Mouse (Mus musculus): Measurements from ENCODE around the gene Gimap8. TPM values are rescaled to one million over a fixed set of nuclear protein-coding genes. Genes with fewer than 3 reads are reported as not detected.

Gene Gimap8
- polyA plus RNA-seq, 1 experiment, result 1.3 TPM

DNA sequence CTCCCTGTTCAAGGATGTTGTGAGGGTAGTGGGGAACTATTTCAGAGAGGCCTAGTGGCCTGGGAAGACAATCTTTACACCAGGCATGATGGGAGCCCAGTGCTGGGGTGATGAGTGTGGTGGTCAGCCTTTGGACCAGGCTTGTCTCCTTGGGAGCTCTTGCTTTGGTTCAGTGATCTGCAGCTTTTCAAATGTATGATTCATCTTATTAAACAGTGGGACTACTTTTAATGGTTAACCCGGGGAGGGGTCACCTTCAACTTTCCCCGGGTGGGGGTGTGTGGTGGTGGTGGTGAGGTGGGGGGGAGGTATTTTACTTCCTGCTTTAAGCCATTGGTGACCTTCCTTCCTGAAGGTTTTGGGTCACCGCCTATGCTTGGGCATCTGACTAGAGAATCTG, 18.7 kb upstream of the Gimap8 start:
- no peak for TF ChIP-seq CTCF (IDR thresholded peaks at IDR 0.05; ENCODE audit: borderline replicate concordance, insufficient read depth, low read depth, low read length)
- TF ChIP-seq POLR2A (IDR thresholded peaks at IDR 0.05; ENCODE audit: borderline replicate concordance, insufficient read depth, low read length), result no peak
- no peak overlapping the region for H3K4me3 ChIP-seq (replicated peaks; ENCODE audit: insufficient read depth, low read depth, low read length)

DNA sequence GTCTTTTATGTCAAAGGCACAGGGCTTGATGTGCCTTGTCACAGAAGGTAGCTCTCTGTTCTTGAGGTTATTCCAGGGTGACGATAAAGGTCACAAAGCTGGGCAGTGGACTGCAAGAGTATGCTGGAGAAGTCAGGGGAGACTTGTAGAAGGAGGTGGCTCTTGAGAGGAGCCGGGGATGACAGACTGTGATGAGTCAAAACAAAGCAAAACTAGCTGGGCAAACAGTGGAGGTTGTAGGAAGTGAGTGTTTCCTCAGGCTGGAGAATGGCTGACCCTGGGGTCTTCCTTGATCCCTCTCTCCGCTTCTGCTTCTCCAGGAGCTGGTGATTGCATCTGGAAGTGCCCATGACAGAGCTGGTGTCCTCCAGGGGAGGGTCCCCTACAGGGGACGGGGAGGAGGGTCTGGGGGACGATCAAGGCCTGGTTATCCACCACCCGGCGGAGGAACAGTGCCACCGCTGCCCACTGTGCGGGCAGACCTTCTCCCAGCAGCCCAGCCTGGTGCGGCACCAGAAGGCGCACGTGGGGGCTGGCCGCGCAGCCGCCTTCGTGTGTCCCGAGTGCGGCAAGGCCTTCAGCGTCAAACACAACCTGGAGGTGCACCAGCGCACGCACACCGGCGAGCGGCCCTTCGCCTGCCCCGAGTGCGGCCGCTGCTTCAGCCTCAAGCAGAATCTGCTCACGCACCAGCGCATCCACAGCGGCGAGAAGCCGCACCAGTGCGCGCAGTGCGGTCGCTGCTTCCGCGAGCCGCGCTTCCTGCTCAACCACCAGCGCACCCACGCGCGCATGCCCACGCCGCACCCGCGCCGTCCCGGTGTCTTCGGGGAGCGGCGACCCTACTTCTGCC, 18.0 kb upstream of the Gimap8 start:
- H3K27ac ChIP-seq (ENCODE audit: insufficient read depth, low read length), result peak overlapping the region; percentile 46; the same call in 1 of the 2 replicates
- TF ChIP-seq CTCF (IDR thresholded peaks at IDR 0.05; ENCODE audit: borderline replicate concordance, insufficient read depth, low read depth, low read length) (no peak), POLR2A (IDR thresholded peaks at IDR 0.05; ENCODE audit: borderline replicate concordance, insufficient read depth, low read length) (peak; percentile 46; the same call in 1 of the 2 replicates)
- H3K4me3 ChIP-seq (replicated peaks; ENCODE audit: insufficient read depth, low read depth, low read length), result peak overlapping the region; percentile 61
- H3K27me3 ChIP-seq (ENCODE audit: control insufficient read depth, insufficient read depth, low read length), result no peaks in the 10 kb centered on the region
- DNase-seq, result peak; percentile 68 to 73
- WGBS, result 4% methylated on average over 54 of the region's 54 CpGs
- peaks cover 13% of the 10 kb centered on the region; the same call in 1 of the 2 replicates for H3K4me1 ChIP-seq (ENCODE audit: control insufficient read depth, insufficient read depth, low read length)

More for the DNA sequence above, 18.7 kb upstream of the Gimap8 start:
- WGBS, result 78% methylated on average over 3 of the region's 3 CpGs
- no peak for DNase-seq
- peak overlapping the region; percentile 35; the same call in 1 of the 2 replicates for H3K27ac ChIP-seq (ENCODE audit: insufficient read depth, low read length)
- H3K27me3 ChIP-seq (ENCODE audit: control insufficient read depth, insufficient read depth, low read length), result no peaks in the 10 kb centered on the region
- H3K4me1 ChIP-seq (ENCODE audit: control insufficient read depth, insufficient read depth, low read length), result peaks cover 13% of the 10 kb centered on the region; the same call in 1 of the 2 replicates

DNA sequence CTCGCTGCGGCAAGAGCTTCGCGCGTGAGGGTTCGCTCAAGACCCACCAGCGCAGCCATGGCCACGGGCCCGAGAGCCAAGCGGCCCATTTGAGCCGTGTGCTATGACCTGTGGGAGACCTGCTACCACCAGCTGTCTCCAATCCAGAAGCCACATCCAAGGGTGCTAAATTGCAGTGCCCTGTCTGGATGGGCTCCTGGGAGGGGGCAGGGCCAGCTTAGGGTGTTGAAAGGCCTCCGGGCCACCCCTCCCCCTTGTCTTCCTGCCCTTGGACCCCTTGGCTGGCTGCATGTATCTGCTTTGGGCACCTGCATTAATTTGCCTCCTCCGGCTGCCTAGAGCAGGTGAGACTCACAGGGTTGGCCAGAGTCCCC, 17.4 kb upstream of the Gimap8 start:
- no peak for DNase-seq
- H3K4me3 ChIP-seq (replicated peaks; ENCODE audit: insufficient read depth, low read depth, low read length), result peak overlapping the region; percentile 61
- peak overlapping the region; percentile 46; the same call in 1 of the 2 replicates for H3K27ac ChIP-seq (ENCODE audit: insufficient read depth, low read length)
- 6% methylated on average over 13 of the region's 13 CpGs for WGBS
- TF ChIP-seq POLR2A (IDR thresholded peaks at IDR 0.05; ENCODE audit: borderline replicate concordance, insufficient read depth, low read length), result no peak
- no peak for TF ChIP-seq CTCF (IDR thresholded peaks at IDR 0.05; ENCODE audit: borderline replicate concordance, insufficient read depth, low read depth, low read length)
- H3K4me1 ChIP-seq (ENCODE audit: control insufficient read depth, insufficient read depth, low read length), result peaks cover 13% of the 10 kb centered on the region; the same call in 1 of the 2 replicates
- H3K27me3 ChIP-seq (ENCODE audit: control insufficient read depth, insufficient read depth, low read length), result no peaks in the 10 kb centered on the region

DNA sequence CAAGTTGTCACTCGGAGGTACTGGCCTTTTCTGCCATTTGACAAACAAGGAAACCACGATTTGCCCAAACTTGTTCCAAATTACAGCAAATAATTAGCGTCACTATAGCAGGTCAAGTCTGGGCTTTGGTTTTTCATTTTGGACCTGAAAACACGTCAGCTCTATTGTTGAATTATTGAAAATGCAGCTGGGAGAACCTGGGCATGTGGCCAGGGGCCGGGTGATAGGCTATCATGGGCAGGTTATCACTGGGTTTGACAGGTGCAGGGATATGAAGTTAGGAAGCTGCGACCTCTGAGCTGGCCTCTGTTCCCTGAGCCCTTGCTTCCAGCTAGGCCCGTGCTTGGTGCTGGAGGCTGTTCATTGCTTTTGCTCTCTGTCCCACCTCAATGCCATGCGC, 16.2 kb upstream of the Gimap8 start:
- H3K4me1 ChIP-seq (ENCODE audit: control insufficient read depth, insufficient read depth, low read length), result peaks cover 13% of the 10 kb centered on the region; the same call in 1 of the 2 replicates
- H3K27ac ChIP-seq (ENCODE audit: insufficient read depth, low read length), result no peak overlapping the region
- 89% methylated on average over 8 of the region's 8 CpGs for WGBS
- no peaks in the 10 kb centered on the region for H3K27me3 ChIP-seq (ENCODE audit: control insufficient read depth, insufficient read depth, low read length)
- no peak overlapping the region for H3K4me3 ChIP-seq (replicated peaks; ENCODE audit: insufficient read depth, low read depth, low read length)
- no peak for DNase-seq
- TF ChIP-seq CTCF (IDR thresholded peaks at IDR 0.05; ENCODE audit: borderline replicate concordance, insufficient read depth, low read depth, low read length), result no peak
- no peak for TF ChIP-seq POLR2A (IDR thresholded peaks at IDR 0.05; ENCODE audit: borderline replicate concordance, insufficient read depth, low read length)

DNA sequence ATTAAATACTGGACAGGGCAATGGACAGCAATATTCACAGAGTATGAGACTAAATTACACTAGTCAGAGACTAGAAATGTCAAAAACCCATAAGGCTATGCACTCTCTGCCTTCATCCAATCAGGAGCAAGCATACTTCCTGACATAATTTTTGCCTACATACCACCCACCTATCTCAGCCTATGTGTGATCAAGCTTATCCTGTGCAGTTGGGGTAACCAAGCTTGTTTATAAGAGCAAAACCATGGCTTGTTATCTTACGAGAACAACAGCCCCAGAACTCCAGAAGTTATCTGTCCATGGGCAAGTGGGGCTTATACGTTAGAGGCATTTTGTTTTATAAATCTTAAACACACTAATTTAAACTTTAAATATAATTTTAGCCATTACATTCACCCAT, 11.9 kb upstream of the Gimap8 start:
- Histone ChIP-seq H3K27ac (ENCODE audit: insufficient read depth, low read length) (no peak overlapping the region), H3K27me3 (ENCODE audit: control insufficient read depth, insufficient read depth, low read length) (no peaks in the 10 kb centered on the region), H3K4me3 (replicated peaks; ENCODE audit: insufficient read depth, low read depth, low read length) (no peak overlapping the region), H3K4me1 (ENCODE audit: control insufficient read depth, insufficient read depth, low read length) (no peaks in the 10 kb centered on the region)
- TF ChIP-seq CTCF (IDR thresholded peaks at IDR 0.05; ENCODE audit: borderline replicate concordance, insufficient read depth, low read depth, low read length) (no peak), POLR2A (IDR thresholded peaks at IDR 0.05; ENCODE audit: borderline replicate concordance, insufficient read depth, low read length) (no peak)
- 97% methylated on average over 2 of the region's 2 CpGs for WGBS
- DNase-seq, result no peak

DNA sequence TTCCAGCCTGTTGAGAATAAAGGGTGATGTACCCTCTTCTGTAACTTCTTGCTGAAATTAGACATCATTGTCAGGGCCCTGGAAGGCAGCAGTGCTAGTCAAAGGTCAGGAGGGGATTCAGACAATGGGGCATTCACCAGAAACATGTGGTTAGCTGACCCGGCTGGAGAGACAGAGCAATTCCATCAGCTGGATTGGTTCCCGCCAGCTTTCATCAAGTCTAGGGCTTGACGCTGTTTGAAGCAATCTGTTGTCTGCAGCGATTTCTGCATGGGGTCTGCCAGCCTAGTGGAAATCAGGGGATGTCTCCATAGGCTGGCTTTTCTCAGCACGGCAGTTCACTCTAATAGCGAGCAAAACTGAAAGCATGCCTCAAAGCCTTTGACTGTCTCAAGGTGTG, 10.5 kb upstream of the Gimap8 start:
- Histone ChIP-seq H3K27me3 (ENCODE audit: control insufficient read depth, insufficient read depth, low read length) (no peaks in the 10 kb centered on the region), H3K4me3 (replicated peaks; ENCODE audit: insufficient read depth, low read depth, low read length) (no peak overlapping the region), H3K27ac (ENCODE audit: insufficient read depth, low read length) (no peak overlapping the region), H3K4me1 (ENCODE audit: control insufficient read depth, insufficient read depth, low read length) (no peaks in the 10 kb centered on the region)
- DNase-seq, result no peak
- TF ChIP-seq POLR2A (IDR thresholded peaks at IDR 0.05; ENCODE audit: borderline replicate concordance, insufficient read depth, low read length) (no peak), CTCF (IDR thresholded peaks at IDR 0.05; ENCODE audit: borderline replicate concordance, insufficient read depth, low read depth, low read length) (no peak)
- WGBS, result 27% methylated on average over 6 of the region's 6 CpGs

DNA sequence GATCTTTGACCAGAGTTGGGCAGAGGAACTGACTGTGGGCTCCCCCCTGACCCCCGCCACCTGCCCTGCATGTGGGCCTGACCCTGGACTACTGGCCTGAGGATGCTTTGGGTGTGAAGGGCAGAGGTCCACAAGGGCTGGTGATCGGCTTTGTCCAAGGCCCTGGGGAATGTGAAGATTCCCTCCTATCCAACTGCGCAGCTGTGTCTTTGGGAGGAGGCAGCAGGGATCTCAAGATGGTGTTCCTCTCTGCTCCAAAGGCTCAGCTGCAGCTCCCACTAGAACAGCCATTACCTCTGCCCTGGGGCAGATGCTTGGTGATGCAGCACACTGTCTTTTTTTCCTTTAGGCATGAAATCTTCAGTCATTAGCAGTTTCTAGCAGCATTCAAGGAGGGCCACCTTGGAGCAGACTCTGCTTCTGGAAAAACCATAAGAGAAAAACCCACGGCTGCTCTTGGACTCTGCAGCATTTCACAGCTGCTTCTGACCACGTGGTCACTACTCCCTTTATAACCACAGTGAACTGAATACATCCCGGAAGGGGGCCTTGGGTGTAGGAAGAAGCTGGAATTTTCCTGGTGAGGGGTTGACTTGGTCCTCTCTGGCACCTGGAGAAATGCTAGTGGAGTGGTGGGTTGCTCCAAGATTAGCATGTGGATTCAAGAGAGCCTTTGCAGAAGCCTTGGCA, 9.1 kb upstream of the Gimap8 start:
- no peak overlapping the region for H3K4me3 ChIP-seq (replicated peaks; ENCODE audit: insufficient read depth, low read depth, low read length)
- no peaks in the 10 kb centered on the region for H3K4me1 ChIP-seq (ENCODE audit: control insufficient read depth, insufficient read depth, low read length)
- H3K27me3 ChIP-seq (ENCODE audit: control insufficient read depth, insufficient read depth, low read length), result no peaks in the 10 kb centered on the region
- WGBS, result 47% methylated on average over 6 of the region's 6 CpGs
- no peak for TF ChIP-seq CTCF (IDR thresholded peaks at IDR 0.05; ENCODE audit: borderline replicate concordance, insufficient read depth, low read depth, low read length)
- no peak for TF ChIP-seq POLR2A (IDR thresholded peaks at IDR 0.05; ENCODE audit: borderline replicate concordance, insufficient read depth, low read length)
- H3K27ac ChIP-seq (ENCODE audit: insufficient read depth, low read length), result no peak overlapping the region
- DNase-seq, result no peak

Data from cerebellum, adult 2 months (tissue).